Mouse (Mus musculus): ENCODE measurements at regions not wholly inside any gene's neighbourhood (a gene's known extent, or its start where the extent isn't known, plus 50 kb on each side); places are given as distances from the start of the nearest gene placed in this dataset.

DNA sequence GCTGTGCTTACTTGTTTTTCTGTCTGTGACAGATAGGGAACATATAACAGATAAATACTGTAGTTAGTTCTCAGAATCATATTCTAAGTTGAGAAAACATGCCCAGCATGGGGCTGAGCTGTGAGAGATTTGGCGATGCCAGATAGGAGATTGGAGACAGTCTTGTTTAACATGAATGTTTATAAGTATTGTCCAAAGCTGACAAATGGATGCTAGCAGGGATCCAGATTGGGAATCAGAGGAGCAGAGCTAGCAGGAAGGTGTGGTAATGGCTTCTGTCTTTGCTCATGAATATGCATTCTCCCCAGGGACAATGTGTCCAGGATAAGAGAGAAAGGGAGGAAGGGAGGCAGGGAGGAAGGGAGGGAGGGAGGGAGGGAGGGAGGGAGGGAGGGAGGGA, 436.2 kb upstream of the Klf12 start:
- no peaks in the 10 kb centered on the region for H3K4me1 ChIP-seq (replicated peaks; ENCODE audit: low read depth, low read length)
- TF ChIP-seq CTCF (conservative IDR thresholded peaks at IDR 0.05; ENCODE audit: low read length) (no peak), POU5F1 (IDR thresholded peaks at IDR 0.05; ENCODE audit: borderline replicate concordance, low read length) (no peak), NANOG (IDR thresholded peaks at IDR 0.05; ENCODE audit: borderline replicate concordance, low read length) (no peak)
- no peaks in the 10 kb centered on the region for H3K27me3 ChIP-seq (ENCODE audit: insufficient read depth, low read length)
- H3K36me3 ChIP-seq (ENCODE audit: insufficient read depth, low read length) = no peaks in the 10 kb centered on the region
- H3K4me3 ChIP-seq (replicated peaks; ENCODE audit: low read length) = no peak overlapping the region
- peaks cover 7% of the 10 kb centered on the region; the same call in 1 of the 2 replicates for H3K9me3 ChIP-seq (ENCODE audit: low read length)

DNA sequence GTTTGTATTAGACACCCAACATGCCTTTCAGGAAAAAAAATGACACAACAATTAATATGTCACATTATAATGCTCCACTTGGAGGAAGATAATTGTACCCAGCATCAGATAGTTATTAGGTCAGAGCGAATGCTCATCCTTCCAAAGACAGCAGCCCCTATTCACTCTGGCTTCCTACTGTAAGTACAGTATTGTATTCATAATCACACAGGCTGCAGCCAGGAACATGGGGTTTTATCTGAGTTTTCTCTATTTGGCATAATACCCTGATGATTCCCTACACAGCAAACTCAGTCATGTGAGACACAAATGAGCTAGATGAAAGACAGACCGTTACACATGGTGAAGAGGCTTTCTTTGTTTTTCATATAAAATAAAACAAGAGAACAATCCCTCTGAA, 430.5 kb upstream of the Klf12 start:
- Histone ChIP-seq H3K36me3 (ENCODE audit: insufficient read depth, low read length) (no peaks in the 10 kb centered on the region), H3K4me3 (replicated peaks; ENCODE audit: low read length) (no peak overlapping the region), H3K9me3 (ENCODE audit: low read length) (peaks cover 7% of the 10 kb centered on the region; the same call in 1 of the 2 replicates), H3K27me3 (ENCODE audit: insufficient read depth, low read length) (no peaks in the 10 kb centered on the region), H3K4me1 (replicated peaks; ENCODE audit: low read depth, low read length) (no peaks in the 10 kb centered on the region)
- TF ChIP-seq POU5F1 (IDR thresholded peaks at IDR 0.05; ENCODE audit: borderline replicate concordance, low read length) (no peak), NANOG (IDR thresholded peaks at IDR 0.05; ENCODE audit: borderline replicate concordance, low read length) (no peak), CTCF (conservative IDR thresholded peaks at IDR 0.05; ENCODE audit: low read length) (no peak)

GRCm38 (mm10) chr14:100713999-100714471, 429.6 kb upstream of the Klf12 start:
- no peaks in the 10 kb centered on the region for H3K4me1 ChIP-seq (replicated peaks; ENCODE audit: low read depth, low read length)
- no peak for TF ChIP-seq CTCF (conservative IDR thresholded peaks at IDR 0.05; ENCODE audit: low read length)
- no peak for TF ChIP-seq NANOG (IDR thresholded peaks at IDR 0.05; ENCODE audit: borderline replicate concordance, low read length)
- no peak for TF ChIP-seq POU5F1 (IDR thresholded peaks at IDR 0.05; ENCODE audit: borderline replicate concordance, low read length)
- no peaks in the 10 kb centered on the region for H3K27me3 ChIP-seq (ENCODE audit: insufficient read depth, low read length)
- H3K9me3 ChIP-seq (ENCODE audit: low read length) = peaks cover 7% of the 10 kb centered on the region; the same call in 1 of the 2 replicates
- no peak overlapping the region for H3K4me3 ChIP-seq (replicated peaks; ENCODE audit: low read length)
- H3K36me3 ChIP-seq (ENCODE audit: insufficient read depth, low read length) = no peaks in the 10 kb centered on the region

DNA sequence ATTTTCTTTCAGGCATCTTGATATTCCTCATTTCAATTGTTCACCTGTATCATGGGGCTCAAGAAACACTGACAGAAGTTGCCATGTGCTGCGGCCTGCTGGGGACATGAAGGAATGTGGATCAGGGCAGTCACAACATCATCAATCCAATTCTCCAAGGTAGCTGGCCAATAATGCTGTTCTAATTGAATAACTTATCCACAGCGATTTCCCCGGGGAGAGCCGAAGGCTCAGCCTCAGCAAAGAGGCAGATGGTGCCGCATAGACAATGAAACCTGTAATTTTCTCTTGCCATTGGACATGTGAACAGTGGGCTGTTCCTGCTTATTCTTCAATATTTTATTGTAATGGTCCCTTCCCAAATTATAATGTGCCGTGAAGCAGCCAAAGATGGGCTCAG, 429.1 kb upstream of the Klf12 start:
- H3K4me1 ChIP-seq (replicated peaks; ENCODE audit: low read depth, low read length) = no peaks in the 10 kb centered on the region
- H3K4me3 ChIP-seq (replicated peaks; ENCODE audit: low read length) = no peak overlapping the region
- H3K36me3 ChIP-seq (ENCODE audit: insufficient read depth, low read length) = no peaks in the 10 kb centered on the region
- no peaks in the 10 kb centered on the region for H3K27me3 ChIP-seq (ENCODE audit: insufficient read depth, low read length)
- peaks cover 7% of the 10 kb centered on the region; the same call in 1 of the 2 replicates for H3K9me3 ChIP-seq (ENCODE audit: low read length)
- TF ChIP-seq CTCF (conservative IDR thresholded peaks at IDR 0.05; ENCODE audit: low read length) (no peak), POU5F1 (IDR thresholded peaks at IDR 0.05; ENCODE audit: borderline replicate concordance, low read length) (no peak), NANOG (IDR thresholded peaks at IDR 0.05; ENCODE audit: borderline replicate concordance, low read length) (no peak)

DNA sequence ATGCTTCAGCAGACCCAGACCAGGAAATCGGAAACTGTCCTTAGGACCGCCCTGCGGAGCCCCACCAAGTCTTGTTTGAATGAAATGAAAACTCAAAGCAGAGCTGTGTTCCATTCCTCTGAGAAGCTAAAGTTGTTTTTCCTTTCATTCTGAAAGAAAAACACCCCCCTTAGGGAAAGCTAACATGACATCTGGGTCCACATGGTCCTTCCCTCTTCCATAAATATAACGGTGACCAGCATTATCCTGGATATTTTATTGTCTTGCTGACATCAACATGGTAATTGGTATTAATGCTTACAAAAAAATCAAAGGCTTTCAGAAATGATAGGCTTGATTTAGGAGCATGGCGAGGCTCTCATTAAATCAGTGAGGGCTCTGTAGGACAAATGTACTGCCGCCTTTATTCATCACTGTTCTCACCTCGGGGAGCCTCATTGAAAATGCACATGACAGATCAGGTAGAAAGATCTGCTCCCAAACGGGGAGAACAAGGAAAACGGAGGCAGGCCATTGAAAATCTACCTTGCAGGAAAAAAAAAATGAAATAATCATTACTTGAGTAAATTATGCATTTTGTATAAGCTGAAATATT, 381.0 kb upstream of the Klf12 start:
- TF ChIP-seq CTCF (conservative IDR thresholded peaks at IDR 0.05; ENCODE audit: low read length) (no peak), POU5F1 (IDR thresholded peaks at IDR 0.05; ENCODE audit: borderline replicate concordance, low read length) (no peak), NANOG (IDR thresholded peaks at IDR 0.05; ENCODE audit: borderline replicate concordance, low read length) (no peak)
- Histone ChIP-seq H3K4me1 (replicated peaks; ENCODE audit: low read depth, low read length) (peaks cover 14% of the 10 kb centered on the region), H3K36me3 (ENCODE audit: insufficient read depth, low read length) (no peaks in the 10 kb centered on the region), H3K4me3 (replicated peaks; ENCODE audit: low read length) (no peak overlapping the region), H3K9me3 (ENCODE audit: low read length) (no peaks in the 10 kb centered on the region), H3K27me3 (ENCODE audit: insufficient read depth, low read length) (no peaks in the 10 kb centered on the region)

DNA sequence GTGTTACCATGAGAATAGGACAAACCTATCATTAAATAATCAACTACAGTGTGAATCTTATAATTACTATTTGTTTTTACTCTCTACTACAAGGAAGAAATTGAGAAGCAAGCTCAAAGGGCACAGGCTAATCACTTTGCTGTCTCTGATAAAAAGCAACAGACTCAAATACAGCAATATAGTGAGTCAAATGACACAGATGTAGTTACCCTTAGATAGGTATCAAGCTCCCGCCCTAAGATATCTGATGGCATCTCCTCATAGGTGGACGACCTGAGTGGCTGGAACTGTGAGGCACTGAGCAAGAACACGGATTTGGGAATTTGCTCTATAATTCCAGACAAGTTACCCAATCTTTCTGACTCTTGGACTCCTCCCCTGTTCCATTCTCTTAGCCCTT, 379.7 kb upstream of the Klf12 start:
- no peaks in the 10 kb centered on the region for H3K27me3 ChIP-seq (ENCODE audit: insufficient read depth, low read length)
- TF ChIP-seq CTCF (conservative IDR thresholded peaks at IDR 0.05; ENCODE audit: low read length) (no peak), POU5F1 (IDR thresholded peaks at IDR 0.05; ENCODE audit: borderline replicate concordance, low read length) (no peak), NANOG (IDR thresholded peaks at IDR 0.05; ENCODE audit: borderline replicate concordance, low read length) (no peak)
- H3K36me3 ChIP-seq (ENCODE audit: insufficient read depth, low read length) = no peaks in the 10 kb centered on the region
- no peak overlapping the region for H3K4me3 ChIP-seq (replicated peaks; ENCODE audit: low read length)
- H3K4me1 ChIP-seq (replicated peaks; ENCODE audit: low read depth, low read length) = peaks cover 14% of the 10 kb centered on the region
- H3K9me3 ChIP-seq (ENCODE audit: low read length) = no peaks in the 10 kb centered on the region

- H3K36me3 ChIP-seq (ENCODE audit: insufficient read depth, low read length) = no peaks in the 10 kb centered on the region
- no peaks in the 10 kb centered on the region for H3K27me3 ChIP-seq (ENCODE audit: insufficient read depth, low read length)
- H3K9me3 ChIP-seq (ENCODE audit: low read length) = no peaks in the 10 kb centered on the region
- TF ChIP-seq NANOG (IDR thresholded peaks at IDR 0.05; ENCODE audit: borderline replicate concordance, low read length) (no peak), POU5F1 (IDR thresholded peaks at IDR 0.05; ENCODE audit: borderline replicate concordance, low read length) (no peak), CTCF (conservative IDR thresholded peaks at IDR 0.05; ENCODE audit: low read length) (no peak)
- H3K4me3 ChIP-seq (replicated peaks; ENCODE audit: low read length) = no peak overlapping the region
- no peaks in the 10 kb centered on the region for H3K4me1 ChIP-seq (replicated peaks; ENCODE audit: low read depth, low read length)
Measured at GRCm38 (mm10) chr14:100642076-100642475, 357.6 kb upstream of the Klf12 start.

DNA sequence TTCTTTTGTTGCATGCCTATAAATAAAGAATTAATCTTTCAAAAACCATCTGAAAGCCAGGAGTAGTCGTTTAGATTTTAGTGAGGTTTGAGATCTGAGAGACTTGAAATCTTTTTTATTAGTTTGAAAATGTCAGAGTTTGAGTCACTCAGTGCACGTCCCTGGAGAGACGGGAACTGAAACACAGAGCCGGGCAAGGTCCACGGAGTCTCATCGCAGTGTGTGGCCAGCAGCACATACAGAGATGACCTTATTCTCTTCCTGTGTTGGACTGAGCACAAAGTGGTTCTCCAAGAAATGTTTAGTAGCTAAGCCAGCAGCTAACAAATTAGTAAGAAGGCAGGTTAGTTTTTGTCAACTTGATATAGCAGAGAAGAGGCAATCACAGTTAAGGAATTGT, 350.0 kb upstream of the Klf12 start:
- no peak overlapping the region for H3K4me3 ChIP-seq (replicated peaks; ENCODE audit: low read length)
- H3K27me3 ChIP-seq (ENCODE audit: insufficient read depth, low read length) = no peaks in the 10 kb centered on the region
- no peaks in the 10 kb centered on the region for H3K36me3 ChIP-seq (ENCODE audit: insufficient read depth, low read length)
- TF ChIP-seq POU5F1 (IDR thresholded peaks at IDR 0.05; ENCODE audit: borderline replicate concordance, low read length) (no peak), CTCF (conservative IDR thresholded peaks at IDR 0.05; ENCODE audit: low read length) (no peak), NANOG (IDR thresholded peaks at IDR 0.05; ENCODE audit: borderline replicate concordance, low read length) (no peak)
- no peaks in the 10 kb centered on the region for H3K9me3 ChIP-seq (ENCODE audit: low read length)
- no peaks in the 10 kb centered on the region for H3K4me1 ChIP-seq (replicated peaks; ENCODE audit: low read depth, low read length)

GRCm38 (mm10) chr14:100631676-100632075, 347.2 kb upstream of the Klf12 start:
- Histone ChIP-seq H3K4me1 (replicated peaks; ENCODE audit: low read depth, low read length) (no peaks in the 10 kb centered on the region), H3K4me3 (replicated peaks; ENCODE audit: low read length) (no peak overlapping the region), H3K9me3 (ENCODE audit: low read length) (no peaks in the 10 kb centered on the region), H3K27me3 (ENCODE audit: insufficient read depth, low read length) (no peaks in the 10 kb centered on the region), H3K36me3 (ENCODE audit: insufficient read depth, low read length) (no peaks in the 10 kb centered on the region)
- no peak for TF ChIP-seq POU5F1 (IDR thresholded peaks at IDR 0.05; ENCODE audit: borderline replicate concordance, low read length)
- TF ChIP-seq NANOG (IDR thresholded peaks at IDR 0.05; ENCODE audit: borderline replicate concordance, low read length) = no peak
- no peak for TF ChIP-seq CTCF (conservative IDR thresholded peaks at IDR 0.05; ENCODE audit: low read length)
